Mouse (Mus musculus) neural tube, embryonic 12.5 days (tissue): ENCODE measurements at regions not wholly inside any gene's neighbourhood (a gene's known extent, or its start where the extent isn't known, plus 50 kb on each side); places are given as distances from the start of the nearest gene placed in this dataset.

ENCODE experiments used
- ATAC-seq: fragments of 200-750 bp; cut with Nextera tagmentation; 2 replicates; pipeline ENCODE4 v1.8.0; 2017; ENCODE audit warnings: low read depth, mild to moderate bottlenecking, moderate TSS enrichment, moderate library complexity; ENCODE audit not compliant: low FRiP score
- H3K27ac ChIP-seq: fragments of 300-500 bp; sonication (generic); 2 replicates; pipeline ENCODE4 v1.5.1; 2016
- H3K27me3 ChIP-seq: fragments of 300-500 bp; sonication (generic); replicated peaks from 2 replicates; pipeline ENCODE4 v1.6.1; 2016; ENCODE audit warnings: mild to moderate bottlenecking
- H3K36me3 ChIP-seq: fragments of 300-500 bp; sonication (generic); 2 replicates; pipeline ENCODE4 v1.6.1; 2016; ENCODE audit warnings: mild to moderate bottlenecking
- H3K4me1 ChIP-seq: fragments of 300-500 bp; sonication (generic); 2 replicates; pipeline ENCODE4 v1.6.1; 2016
- H3K4me2 ChIP-seq: fragments of 300-500 bp; sonication (generic); replicated peaks from 2 replicates; pipeline ENCODE4 v1.6.1; 2016; ENCODE audit warnings: mild to moderate bottlenecking
- H3K4me3 ChIP-seq: fragments of 300-500 bp; sonication (generic); 2 replicates; pipeline ENCODE4 v1.5.1; 2016
- H3K9ac ChIP-seq: fragments of 300-500 bp; sonication (generic); 2 replicates; pipeline ENCODE4 v1.6.1; 2016; ENCODE audit warnings: mild to moderate bottlenecking
- H3K9me3 ChIP-seq: fragments of 300-500 bp; sonication (generic); 2 replicates; pipeline ENCODE4 v1.6.1; 2016; ENCODE audit warnings: mild to moderate bottlenecking
- WGBS: fragments of 180-500 bp; shearing (Covaris S2); methylation state at CpG from one replicate; pipeline ENCODE4 v1.1.7; 2016; 5-methylcytosine and 5-hydroxymethylcytosine counted together

DNA sequence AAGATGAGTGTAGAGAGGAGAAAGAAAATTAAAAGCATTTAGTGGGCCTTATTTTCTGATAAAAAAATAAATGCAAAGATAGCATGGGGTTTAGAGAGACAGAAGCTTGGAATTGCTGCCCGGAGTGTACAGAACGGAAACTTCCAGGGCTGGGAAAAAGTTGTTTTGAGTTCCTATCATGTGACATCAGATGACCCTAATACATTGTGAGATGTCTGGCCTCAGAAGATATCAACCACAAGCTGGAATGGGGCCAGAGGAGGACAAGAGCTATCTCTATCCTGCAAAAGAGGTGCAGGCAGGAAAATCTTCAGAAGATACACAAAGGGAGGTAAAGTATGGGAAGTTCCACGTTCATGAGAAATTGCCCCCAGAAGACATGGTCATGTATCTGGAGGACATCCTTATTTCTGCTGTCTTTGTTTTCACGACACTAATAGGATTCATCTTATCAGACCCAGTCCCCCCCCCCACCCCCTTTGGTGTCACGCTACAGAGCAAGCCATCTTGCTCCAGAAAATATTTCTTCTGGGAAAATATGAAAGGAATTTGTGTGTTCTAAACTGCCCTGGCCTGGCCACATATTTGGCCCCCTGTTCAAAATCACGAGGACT lies 408.3 kb upstream of the N6amt1 start:
- Histone ChIP-seq H3K4me1 (no peaks in the 10 kb centered on the region), H3K4me2 (no peak overlapping the region), H3K9ac (no peak overlapping the region), H3K27me3 (no peaks in the 10 kb centered on the region), H3K27ac (no peak overlapping the region), H3K36me3 (no peaks in the 10 kb centered on the region), H3K4me3 (no peak overlapping the region), H3K9me3 (no peaks in the 10 kb centered on the region)
- 87% methylated on average over 6 of the region's 6 CpGs for WGBS
- no peak for ATAC-seq

GRCm38 (mm10) chr16:86945058-86945457 lies 408.9 kb upstream of the N6amt1 start:
- no peaks in the 10 kb centered on the region for H3K36me3 ChIP-seq
- H3K4me2 ChIP-seq: no peak overlapping the region
- ATAC-seq: no peak
- H3K27ac ChIP-seq: no peak overlapping the region
- H3K9me3 ChIP-seq: no peaks in the 10 kb centered on the region
- no peaks in the 10 kb centered on the region for H3K4me1 ChIP-seq
- H3K27me3 ChIP-seq: no peaks in the 10 kb centered on the region
- H3K9ac ChIP-seq: no peak overlapping the region
- no peak overlapping the region for H3K4me3 ChIP-seq

GRCm38 (mm10) chr16:86934989-86935388 lies 419.0 kb upstream of the N6amt1 start:
- ATAC-seq: no peak
- 81% methylated on average over 2 of the region's 2 CpGs for WGBS
- no peak overlapping the region for H3K4me2 ChIP-seq
- H3K9ac ChIP-seq: no peak overlapping the region
- no peaks in the 10 kb centered on the region for H3K36me3 ChIP-seq
- H3K27me3 ChIP-seq: no peaks in the 10 kb centered on the region
- no peaks in the 10 kb centered on the region for H3K9me3 ChIP-seq
- H3K27ac ChIP-seq: no peak overlapping the region
- no peak overlapping the region for H3K4me3 ChIP-seq
- H3K4me1 ChIP-seq: no peaks in the 10 kb centered on the region

DNA sequence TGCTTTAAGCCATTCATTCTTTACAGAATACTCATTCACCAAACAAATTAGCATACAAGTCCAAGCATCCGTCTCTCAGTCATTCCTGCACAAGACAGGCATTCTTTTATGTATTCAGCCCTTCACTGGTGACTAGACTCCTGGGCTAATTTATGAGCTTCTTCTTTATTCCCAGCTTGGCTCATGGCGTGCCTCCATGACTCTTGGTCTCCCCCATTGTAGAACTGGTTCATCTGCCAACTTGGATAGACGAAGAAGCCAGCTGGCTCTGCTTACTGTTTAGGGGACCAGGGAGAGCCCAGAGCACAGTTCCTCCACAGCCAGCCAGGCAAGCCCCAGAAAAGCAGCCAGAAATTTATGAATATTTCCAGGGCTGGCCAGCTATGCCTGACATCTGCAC lies 421.2 kb upstream of the N6amt1 start:
- ATAC-seq: no peak
- no peak overlapping the region for H3K4me2 ChIP-seq
- WGBS: 33% methylated on average over 3 of the region's 3 CpGs

GRCm38 (mm10) chr16:86897967-86898710 lies 455.8 kb upstream of the N6amt1 start:
- Histone ChIP-seq H3K9ac (no peak overlapping the region), H3K27me3 (no peaks in the 10 kb centered on the region), H3K4me1 (no peaks in the 10 kb centered on the region), H3K27ac (no peak overlapping the region), H3K36me3 (no peaks in the 10 kb centered on the region), H3K4me3 (no peak overlapping the region), H3K9me3 (no peaks in the 10 kb centered on the region), H3K4me2 (no peak overlapping the region)
- no peak for ATAC-seq
- 25% methylated on average over 2 of the region's 2 CpGs for WGBS

More for the DNA sequence above, 421.2 kb upstream of the N6amt1 start:
- Histone ChIP-seq H3K27me3 (no peaks in the 10 kb centered on the region), H3K9ac (no peak overlapping the region), H3K4me1 (no peaks in the 10 kb centered on the region), H3K27ac (no peak overlapping the region), H3K36me3 (no peaks in the 10 kb centered on the region), H3K4me3 (no peak overlapping the region), H3K9me3 (no peaks in the 10 kb centered on the region)

DNA sequence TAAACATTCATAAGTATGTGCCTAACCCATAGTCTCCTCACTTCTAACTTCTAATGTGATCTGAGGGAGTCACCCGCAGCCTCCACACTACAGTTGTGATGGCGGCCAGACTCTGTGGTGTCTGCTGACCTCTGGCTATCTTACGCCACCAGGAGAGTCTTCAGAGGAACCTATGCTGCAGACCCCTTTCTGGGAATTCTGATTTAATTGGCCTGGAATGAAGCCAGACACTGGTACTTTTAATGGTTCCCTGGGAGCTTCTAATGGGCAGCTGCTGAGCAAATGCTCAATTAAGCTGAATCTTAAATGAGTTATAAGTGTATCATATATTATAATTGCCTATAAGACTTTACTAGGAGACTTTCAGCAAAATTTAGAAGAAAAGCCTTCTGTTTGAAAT lies 459.0 kb upstream of the N6amt1 start:
- Histone ChIP-seq H3K27ac (no peak overlapping the region), H3K9me3 (no peaks in the 10 kb centered on the region)
- peak; percentile 59; the same call in 1 of the 2 replicates for ATAC-seq

DNA sequence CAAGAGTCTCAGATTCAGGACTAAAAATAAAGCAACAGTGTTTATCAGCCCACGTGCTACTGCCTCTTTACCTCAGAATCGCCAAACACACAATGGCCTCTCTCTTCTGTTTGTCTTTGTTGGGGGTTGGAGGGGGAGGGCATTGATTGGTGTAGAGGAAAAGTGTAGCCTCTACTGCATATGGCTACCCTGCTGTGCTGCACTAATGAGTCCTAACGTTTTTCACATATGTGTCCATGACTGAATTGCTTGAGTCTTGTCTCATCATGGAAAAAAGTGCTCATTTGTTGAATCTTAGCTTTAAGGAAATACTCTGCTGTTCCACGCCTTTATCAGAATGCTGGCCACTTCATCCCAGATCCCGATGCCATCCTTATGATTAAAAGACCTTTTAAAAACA lies 459.7 kb upstream of the N6amt1 start:
- 56% methylated on average over 5 of the region's 5 CpGs for WGBS
- Histone ChIP-seq H3K4me3 (no peak overlapping the region), H3K27me3 (no peaks in the 10 kb centered on the region), H3K4me2 (no peak overlapping the region), H3K9me3 (no peaks in the 10 kb centered on the region), H3K4me1 (no peaks in the 10 kb centered on the region), H3K9ac (no peak overlapping the region), H3K27ac (no peak overlapping the region), H3K36me3 (no peaks in the 10 kb centered on the region)
- ATAC-seq: no peak

More for the DNA sequence above, 459.0 kb upstream of the N6amt1 start:
- Histone ChIP-seq H3K36me3 (no peaks in the 10 kb centered on the region), H3K4me3 (no peak overlapping the region), H3K4me1 (no peaks in the 10 kb centered on the region), H3K9ac (no peak overlapping the region), H3K4me2 (no peak overlapping the region), H3K27me3 (no peaks in the 10 kb centered on the region)
- WGBS: 75% methylated on average over 3 of the region's 3 CpGs

DNA sequence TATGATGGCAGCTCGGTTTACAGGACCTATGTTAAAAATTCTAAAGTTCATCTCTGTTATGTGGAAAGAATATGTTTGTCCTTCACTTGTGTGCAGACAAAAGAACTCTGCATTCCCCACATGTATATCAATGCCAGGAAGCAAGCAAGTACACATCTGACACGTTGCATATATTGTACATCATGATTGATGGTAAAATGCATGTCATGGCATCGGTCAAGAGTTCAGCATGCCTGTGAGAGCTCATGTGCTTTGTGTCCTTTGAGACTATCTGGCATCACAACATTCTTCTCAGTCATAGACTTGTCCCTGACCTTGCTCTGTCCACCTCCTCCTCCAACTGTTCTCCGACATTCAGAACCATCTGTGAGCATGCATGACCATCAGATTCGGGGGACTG lies 465.6 kb upstream of the N6amt1 start:
- Histone ChIP-seq H3K27ac (no peak overlapping the region), H3K9me3 (no peaks in the 10 kb centered on the region), H3K27me3 (no peaks in the 10 kb centered on the region), H3K4me1 (no peaks in the 10 kb centered on the region), H3K4me2 (no peak overlapping the region), H3K36me3 (no peaks in the 10 kb centered on the region), H3K4me3 (no peak overlapping the region), H3K9ac (no peak overlapping the region)
- no peak for ATAC-seq
- 72% methylated on average over 5 of the region's 5 CpGs for WGBS

DNA sequence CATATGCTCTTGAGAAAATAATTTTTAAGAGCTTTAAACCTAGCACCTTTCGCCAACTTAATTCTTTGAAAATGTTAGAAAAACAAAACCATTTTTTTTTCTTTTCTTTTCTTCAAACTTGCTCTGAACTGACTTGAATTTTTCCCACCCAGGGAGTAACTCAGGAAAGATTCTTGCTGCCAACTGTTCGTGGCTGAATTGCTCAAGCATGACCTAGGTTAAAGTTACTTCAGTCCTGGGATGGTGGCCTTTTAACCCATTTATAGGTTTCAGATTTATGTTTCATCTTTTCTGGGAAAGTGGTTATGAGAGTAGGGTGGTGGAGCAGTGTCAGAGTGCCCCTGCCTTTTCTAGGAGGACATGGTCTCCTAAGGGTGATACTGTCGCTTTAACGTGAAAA lies 466.4 kb upstream of the N6amt1 start:
- Histone ChIP-seq H3K27ac (no peak overlapping the region), H3K4me1 (no peaks in the 10 kb centered on the region), H3K36me3 (no peaks in the 10 kb centered on the region), H3K9me3 (no peaks in the 10 kb centered on the region), H3K9ac (no peak overlapping the region), H3K27me3 (no peaks in the 10 kb centered on the region), H3K4me3 (no peak overlapping the region), H3K4me2 (no peak overlapping the region)
- 75% methylated on average over 4 of the region's 4 CpGs for WGBS
- ATAC-seq: no peak

GRCm38 (mm10) chr16:86883862-86884261 lies 470.1 kb upstream of the N6amt1 start:
- no peaks in the 10 kb centered on the region for H3K4me1 ChIP-seq
- no peak overlapping the region for H3K4me2 ChIP-seq
- no peaks in the 10 kb centered on the region for H3K36me3 ChIP-seq
- no peaks in the 10 kb centered on the region for H3K27me3 ChIP-seq
- H3K4me3 ChIP-seq: no peak overlapping the region
- WGBS: 76% methylated on average over 7 of the region's 7 CpGs
- no peaks in the 10 kb centered on the region for H3K9me3 ChIP-seq
- no peak for ATAC-seq
- H3K27ac ChIP-seq: no peak overlapping the region
- no peak overlapping the region for H3K9ac ChIP-seq

DNA sequence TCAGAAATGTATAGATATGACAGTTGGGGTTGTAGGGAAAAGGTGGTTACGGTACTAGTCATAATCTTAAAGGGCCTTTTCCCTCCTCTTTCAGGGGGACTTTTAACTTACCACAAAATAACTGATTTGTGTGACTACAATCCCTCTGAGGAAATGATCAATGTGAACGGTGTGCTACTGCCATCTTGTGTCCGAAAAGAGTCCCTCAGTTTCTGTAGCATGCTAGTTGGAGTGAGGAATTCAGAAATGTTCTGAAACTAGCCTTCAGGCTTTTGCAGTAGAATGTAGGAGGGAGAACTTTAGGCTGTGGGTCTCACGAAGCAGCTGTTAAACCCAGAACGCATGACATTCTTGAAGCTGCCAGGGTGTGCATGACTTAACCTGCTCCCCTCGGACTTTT lies 471.5 kb upstream of the N6amt1 start:
- no peaks in the 10 kb centered on the region for H3K36me3 ChIP-seq
- H3K9me3 ChIP-seq: no peaks in the 10 kb centered on the region
- ATAC-seq: peak; percentile 48; the same call in 1 of the 2 replicates

GRCm38 (mm10) chr16:86881583-86881982 lies 472.4 kb upstream of the N6amt1 start:
- H3K4me1 ChIP-seq: no peaks in the 10 kb centered on the region
- H3K9ac ChIP-seq: no peak overlapping the region
- no peaks in the 10 kb centered on the region for H3K27me3 ChIP-seq
- no peak overlapping the region for H3K4me2 ChIP-seq
- no peak for ATAC-seq
- H3K4me3 ChIP-seq: no peak overlapping the region
- H3K9me3 ChIP-seq: no peaks in the 10 kb centered on the region
- H3K27ac ChIP-seq: no peak overlapping the region
- 86% methylated on average over 5 of the region's 5 CpGs for whole genome bisulfite sequencing
- H3K36me3 ChIP-seq: no peaks in the 10 kb centered on the region

More for the DNA sequence above, 471.5 kb upstream of the N6amt1 start:
- WGBS: 36% methylated on average over 6 of the region's 6 CpGs
- H3K4me3 ChIP-seq: no peak overlapping the region
- no peak overlapping the region for H3K4me2 ChIP-seq
- H3K9ac ChIP-seq: no peak overlapping the region
- H3K27ac ChIP-seq: no peak overlapping the region
- H3K4me1 ChIP-seq: no peaks in the 10 kb centered on the region
- no peaks in the 10 kb centered on the region for H3K27me3 ChIP-seq

GRCm38 (mm10) chr16:86860828-86861227 lies 493.2 kb upstream of the N6amt1 start:
- Histone ChIP-seq H3K9ac (no peak overlapping the region), H3K4me1 (no peaks in the 10 kb centered on the region), H3K4me3 (no peak overlapping the region), H3K36me3 (no peaks in the 10 kb centered on the region), H3K27me3 (no peaks in the 10 kb centered on the region), H3K27ac (no peak overlapping the region), H3K4me2 (no peak overlapping the region), H3K9me3 (no peaks in the 10 kb centered on the region)
- WGBS: 95% methylated on average over 2 of the region's 2 CpGs
- ATAC-seq: no peak
